Mouse (Mus musculus) T-helper 1 cell (primary cell): ENCODE results near the gene Zfp870.

Experiments
- in situ Hi-C: fragments of 300-600 bp; cut with MboI, MseI; formaldehyde crosslinking; loops from one replicate; pipeline ENCODE4 v1.15.1; 2025; ENCODE audit warnings: high pct_unique_total_duplicates

The Zfp870 gene

DNA sequence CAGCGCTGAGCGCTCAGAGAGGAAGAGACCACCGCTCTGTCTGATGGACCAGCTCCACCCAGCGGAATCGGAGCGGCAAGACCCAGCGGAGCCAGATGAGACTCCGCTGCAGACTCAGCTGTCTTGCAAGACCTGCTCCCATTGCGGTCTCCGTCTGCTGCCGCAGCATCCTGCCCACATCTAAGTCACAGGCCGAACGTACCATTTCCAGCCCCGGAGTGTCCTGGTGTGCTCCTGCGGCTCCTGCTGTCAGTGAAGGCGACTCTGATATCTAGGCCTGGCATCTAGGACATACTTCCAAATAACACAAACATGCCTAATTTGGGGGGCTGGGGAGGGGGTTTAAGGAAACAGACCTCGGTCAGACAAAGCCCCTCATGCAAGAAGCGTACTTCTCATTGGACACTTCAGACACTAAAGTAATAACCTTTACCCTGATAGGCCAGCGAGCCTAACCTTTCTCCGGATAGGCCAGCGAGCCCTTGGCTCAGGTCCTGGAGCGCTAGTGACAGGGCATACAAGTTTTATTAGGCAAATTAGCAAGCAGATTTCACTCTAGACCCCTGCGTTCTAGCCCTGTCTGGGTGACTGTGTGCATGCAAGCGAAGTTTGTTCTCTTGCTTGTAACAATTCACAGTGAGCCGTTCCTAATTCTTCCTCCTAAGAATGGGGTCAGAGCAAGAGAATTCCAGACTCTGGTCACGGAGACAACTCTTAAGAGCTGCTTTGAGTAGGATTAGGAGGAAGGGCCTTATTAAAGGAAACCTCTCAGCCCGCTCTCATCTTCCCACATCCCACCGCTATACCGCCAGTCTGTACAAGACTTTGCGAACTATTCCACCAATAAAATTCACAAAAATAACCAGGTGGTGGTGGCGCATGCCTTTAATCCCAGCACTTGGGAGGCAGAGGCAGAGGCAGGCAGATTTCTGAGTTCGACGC is at the start of gene Zfp870:
Gene Zfp870 (minus strand): TSS at position 404 of the 942 bp plus-strand sequence.
- in situ Hi-C loops = no loop called here

- in situ Hi-C loops = no loop called here
Observed at GRCm38 (mm10) chr17:32939831-32940230, 48.4 kb upstream of the Zfp870 start.

GRCm38 (mm10) chr17:32927803-32928202 is 36.4 kb upstream of the Zfp870 start:
- in situ Hi-C loops = no loop called here

DNA sequence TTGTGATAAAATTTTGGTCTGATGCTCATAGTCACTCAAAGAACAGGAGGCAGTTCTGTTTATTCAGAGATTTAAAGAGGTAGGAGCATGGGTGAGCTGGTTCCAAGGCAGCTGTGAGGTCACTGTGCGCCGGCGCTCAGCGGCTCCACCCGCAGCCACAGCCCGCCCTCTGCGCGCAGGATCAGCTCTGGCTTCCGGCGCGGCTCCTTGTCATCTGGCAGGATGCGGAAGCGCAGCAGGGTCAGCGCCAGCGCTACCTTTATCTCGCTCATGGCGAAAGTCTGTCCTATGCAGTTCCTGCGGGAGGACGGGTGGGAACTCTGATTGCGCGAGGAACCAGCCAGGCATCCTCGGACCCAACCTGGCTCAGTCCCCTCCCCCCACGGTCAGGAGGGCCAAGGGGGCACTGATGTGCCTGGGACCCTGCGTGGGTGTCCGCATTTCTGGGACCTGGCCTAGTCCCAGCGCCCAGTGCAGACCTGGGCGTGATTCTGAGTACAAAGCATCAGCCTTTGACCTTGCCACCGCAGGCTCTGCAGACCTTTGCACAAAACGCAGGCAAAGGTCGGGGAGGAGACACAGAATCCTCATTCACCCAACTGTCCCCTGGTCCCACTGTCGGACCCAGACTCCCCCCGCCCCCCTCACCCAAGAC is 33.3 kb upstream of the Zfp870 start:
- in situ Hi-C loops = no loop called here

- in situ Hi-C loops = no loop called here
Observed at GRCm38 (mm10) chr17:32923681-32924080, 32.2 kb upstream of the Zfp870 start.

DNA sequence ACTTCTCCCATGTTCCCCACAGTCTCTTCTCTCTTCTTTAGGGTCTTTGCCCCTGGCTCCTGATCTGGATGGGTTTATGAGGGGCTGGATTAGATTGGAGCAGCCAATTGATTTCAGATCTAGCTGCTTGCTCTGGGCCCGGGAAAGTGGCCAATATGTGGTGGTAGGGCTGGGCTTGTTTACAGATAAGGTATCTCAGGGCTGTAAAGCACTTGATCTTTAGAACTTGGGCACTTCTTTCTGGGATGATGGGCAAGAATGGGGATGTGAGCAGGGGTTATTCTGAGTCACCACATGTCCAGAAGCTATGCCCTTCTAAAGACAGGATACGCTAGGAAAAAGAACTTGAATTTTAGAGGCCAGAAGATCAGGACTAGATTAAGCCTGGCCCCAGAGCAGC is 27.7 kb upstream of the Zfp870 start:
- in situ Hi-C loops = no loop called here

- in situ Hi-C loops = no loop called here
Observed at GRCm38 (mm10) chr17:32917131-32917530, 25.7 kb upstream of the Zfp870 start, which contains the start of gene Cyp4f14. Cyp4f14 (minus strand) TSS chr17:32917342.

GRCm38 (mm10) chr17:32916075-32916474 is 24.6 kb upstream of the Zfp870 start:
- in situ Hi-C loops = no loop called here

DNA sequence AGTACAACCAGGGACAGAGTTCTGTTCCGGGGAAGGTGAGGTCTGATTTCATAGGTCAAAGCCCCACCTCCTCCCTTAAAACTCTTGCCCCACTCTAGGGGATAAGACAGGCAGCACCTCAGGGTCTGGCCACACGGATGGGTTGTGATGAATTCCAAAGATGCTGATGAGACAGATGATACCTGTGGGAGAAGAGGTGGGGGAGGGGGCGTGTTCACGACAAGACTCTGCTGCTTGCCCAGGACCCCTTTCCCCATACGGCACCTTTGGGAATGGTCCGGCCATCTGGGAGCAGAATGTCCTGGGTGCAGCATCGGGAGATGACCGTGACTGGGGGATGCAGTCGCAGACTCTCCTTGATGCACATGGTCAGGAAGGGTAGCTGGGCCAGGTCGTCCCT is 14.7 kb upstream of the Zfp870 start:
- in situ Hi-C loops = no loop called here

DNA sequence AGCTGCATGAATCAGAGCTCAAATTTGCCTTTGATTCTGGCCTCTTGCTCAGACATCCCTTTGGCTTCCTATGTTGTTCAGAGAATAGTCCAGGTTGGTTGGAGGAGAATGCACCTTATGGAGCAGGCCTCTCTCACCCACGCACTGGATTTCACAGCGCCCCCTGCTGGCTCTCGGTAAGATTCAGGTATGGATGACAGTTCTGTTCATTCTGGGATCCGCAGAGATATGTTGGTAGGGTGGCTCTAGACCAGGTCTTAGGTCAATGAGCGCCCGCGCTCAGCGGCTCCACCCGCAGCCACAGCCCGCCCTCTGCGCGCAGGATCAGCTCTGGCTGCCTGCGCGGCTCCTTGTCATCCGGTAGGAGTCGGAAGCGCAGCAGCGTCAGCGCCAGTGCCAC is 13.8 kb upstream of the Zfp870 start:
- in situ Hi-C loops = no loop called here

DNA sequence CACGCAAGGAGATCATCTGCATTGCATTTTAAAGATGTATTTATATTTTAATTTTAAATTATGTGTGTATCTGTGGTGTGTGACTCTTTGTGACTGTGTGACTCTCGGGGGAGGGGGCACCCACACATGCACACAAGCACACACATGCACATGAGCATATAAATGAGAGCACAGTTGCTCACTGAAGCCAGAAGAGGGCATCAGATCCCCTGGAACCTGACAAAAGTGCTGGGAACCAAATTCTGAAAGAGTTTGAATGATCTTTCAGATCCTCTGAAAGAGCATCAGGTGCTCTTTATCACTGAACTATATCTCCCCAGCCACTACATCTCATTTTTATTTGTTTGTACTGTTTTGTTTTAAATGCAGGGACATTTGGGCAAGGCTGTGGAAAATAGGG is 13.0 kb upstream of the Zfp870 start:
- in situ Hi-C loops = no loop called here

DNA sequence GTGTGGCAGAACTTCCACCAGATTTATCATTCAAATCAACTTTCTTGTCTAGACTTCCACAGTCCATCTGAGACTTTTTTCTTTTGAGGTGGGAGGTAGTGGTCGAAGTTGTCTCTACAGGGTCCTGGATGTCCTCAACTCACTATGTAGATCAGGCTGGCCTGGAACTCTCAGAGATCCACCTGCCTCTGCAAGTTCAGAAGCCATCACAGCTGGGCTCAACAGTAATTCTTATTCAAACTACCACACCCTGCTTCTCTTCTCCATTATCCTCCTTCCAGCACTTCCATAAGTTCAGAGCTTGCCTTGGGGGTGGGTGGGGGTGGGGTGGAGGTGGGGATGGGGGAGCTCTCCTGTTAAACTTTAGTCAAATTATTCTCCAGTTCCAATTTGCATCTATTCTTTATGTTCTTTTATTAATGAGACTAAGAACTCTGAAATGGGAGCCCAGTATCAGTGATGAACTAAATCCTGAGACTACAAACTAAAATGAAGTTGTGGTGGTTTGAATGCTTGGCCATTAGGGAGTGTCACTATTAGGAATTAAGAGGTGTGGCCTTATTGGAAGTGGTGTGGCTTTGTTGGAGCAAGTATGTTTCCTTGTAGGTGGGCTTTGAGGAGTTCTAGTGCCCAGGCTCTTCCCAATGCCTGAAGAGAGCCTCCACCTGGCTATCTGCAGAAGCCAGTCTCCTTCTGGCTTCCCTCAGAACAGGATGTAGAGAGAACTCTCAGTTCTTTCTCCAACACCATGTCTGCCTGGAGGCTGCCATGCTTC is 10.5 kb upstream of the Zfp870 start:
- in situ Hi-C loops = no loop called here

GRCm38 (mm10) chr17:32895421-32895820 is 4.0 kb upstream of the Zfp870 start:
- in situ Hi-C loops = no loop called here

DNA sequence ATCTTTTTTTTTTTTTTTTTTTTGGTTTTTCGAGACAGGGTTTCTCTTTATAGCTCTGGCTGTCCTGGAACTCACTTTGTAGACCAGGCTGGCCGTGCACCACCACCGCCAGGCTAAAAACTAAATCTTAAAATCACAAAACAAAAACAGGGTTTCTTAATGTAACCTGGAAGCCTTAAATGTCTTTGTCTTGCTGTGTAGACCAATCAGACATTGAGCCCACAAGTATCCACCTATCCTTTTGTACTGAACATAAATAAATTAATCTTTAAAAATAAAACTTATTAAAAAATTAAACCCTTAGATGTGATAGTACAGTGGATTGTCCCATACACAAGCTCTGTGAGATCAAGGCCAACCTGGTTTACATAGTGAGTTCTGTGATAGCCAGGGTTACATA is 2.5 kb upstream of the Zfp870 start:
- in situ Hi-C loops = no loop called here

GRCm38 (mm10) chr17:32890852-32891238 is 597 bp downstream of the Zfp870 start:
- in situ Hi-C loops = no loop called here

DNA sequence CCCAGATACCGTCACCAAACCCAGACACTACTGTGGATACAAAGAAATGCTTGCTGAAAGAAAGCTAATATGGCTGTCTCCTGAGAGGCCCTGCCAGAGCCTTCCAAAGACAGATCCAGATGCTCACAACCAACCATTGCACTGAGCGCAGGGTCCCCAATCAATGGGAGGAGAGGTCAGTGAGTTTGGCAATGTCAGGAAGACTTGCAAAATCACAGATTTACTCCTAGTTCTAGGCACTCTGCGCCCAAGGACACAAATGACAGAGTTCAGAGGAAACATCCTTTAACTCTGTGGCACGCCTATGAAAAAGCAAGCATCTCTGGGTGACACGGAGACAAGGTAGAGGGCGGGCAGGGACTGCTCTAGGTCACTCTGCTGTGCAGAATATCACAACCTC is 1.8 kb downstream of the Zfp870 start:
- in situ Hi-C loops = no loop called here

DNA sequence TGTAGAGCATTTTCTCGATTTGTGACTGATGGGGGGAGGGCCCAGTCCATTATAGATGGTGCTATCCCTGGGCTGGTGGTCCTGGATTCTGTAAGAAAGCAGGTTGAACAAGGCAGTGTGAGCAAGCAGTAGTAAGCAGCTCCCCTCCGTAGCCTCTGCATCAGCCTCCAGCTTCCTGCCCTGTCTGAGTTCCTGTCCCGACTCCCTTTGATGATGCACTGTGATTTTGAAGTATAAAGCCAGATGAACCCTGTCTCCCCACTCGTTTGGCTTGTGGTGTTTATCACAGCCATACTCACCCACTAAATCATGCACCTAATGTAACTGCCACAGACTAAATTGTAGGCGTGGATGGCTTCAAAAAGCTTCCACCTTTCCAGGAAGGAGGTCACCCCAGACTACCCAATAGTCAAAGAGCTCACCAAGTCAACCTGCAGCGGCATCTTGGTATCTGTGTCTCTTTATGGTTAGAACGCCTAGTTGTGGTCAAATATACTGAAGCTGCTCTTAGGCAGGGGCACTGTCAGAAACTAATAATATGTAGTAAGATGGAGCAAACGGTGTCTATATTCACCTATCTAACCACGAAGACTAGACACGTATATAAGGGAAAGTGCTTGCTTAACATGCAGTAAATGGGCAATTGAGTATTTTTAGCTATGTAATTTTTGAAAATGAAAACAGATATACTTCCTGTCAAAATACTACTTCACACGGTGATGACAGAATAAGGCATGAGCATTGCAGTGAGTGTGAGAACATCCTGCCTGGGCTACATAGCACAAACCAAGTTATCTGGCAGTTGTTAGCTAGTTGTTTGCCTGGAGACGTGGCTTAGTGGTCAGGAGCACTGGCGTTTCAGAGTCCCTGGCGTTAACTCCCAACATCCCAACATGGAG is 10.9 kb downstream of the Zfp870 start:
- in situ Hi-C loops = no loop called here

DNA sequence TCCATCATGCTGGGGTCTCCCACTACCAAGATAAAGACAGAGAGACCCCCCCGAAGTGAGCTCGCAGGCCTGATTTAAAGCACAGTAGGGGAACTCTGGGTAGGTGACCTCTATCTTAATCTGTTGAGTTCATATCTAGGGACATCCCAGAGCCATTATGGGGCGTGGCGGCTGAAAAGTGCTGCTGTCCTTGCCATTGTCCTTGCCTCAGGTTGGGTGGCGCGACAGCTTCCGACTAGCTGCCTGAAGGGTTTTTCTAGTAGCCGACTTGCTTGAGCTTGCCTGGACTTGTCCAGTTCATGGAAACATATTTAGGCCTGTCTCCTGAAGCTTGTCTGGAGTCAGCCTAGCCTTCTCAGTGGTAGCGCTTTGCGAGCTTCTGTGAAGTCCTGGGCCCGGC is 12.7 kb downstream of the Zfp870 start:
- in situ Hi-C loops = no loop called here

DNA sequence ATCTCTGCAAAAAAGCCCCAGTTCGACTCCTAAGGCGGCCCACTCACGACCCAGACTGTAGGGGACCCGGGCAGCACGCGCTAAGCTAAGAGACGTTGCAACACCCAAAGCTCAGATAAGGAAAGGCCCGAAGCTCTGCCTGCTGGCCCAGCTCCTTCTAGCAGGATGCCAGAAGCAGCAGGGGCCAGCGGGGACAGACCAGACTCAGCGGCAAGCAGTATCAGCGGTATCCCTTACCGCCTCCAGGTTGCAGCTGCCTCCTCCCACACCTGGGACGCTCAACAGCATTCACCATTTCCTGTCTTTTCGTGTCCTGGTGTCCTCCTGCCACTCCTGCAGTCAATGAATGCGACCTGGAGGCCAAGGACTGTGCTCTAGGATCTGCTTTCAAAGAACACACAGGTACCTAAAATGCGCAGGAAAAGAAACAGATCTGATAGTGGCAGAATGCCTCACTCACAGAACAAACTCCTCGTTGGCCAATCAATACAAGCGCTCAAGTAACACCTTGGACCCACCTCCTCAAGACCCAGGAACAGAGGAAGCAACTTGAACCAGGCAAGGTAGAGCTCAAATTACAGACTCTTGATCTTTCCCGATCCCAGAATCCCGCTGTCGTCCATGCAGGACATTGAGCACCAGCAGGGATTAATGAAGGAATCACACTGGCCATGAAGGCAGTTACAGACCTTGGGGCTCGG is 13.8 kb downstream of the Zfp870 start:
- in situ Hi-C loops = no loop called here

DNA sequence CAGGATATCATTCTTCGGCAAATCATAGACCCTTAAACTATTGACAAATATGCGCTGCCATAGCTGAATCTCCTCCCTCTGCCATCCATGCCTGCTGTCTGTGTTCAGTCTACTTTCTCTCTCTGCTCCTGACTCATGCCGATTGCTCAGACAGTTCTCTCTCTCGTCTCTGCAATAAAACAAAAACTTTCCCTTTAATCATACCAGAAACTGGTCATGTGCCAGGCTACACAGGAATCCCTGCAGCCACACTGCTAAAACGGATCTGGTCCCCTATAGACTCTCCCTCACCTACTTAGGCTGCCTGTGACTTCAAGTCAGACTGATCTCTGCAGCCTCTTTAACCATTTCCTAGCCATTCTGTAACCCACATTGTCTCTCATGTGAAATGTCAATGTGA is 18.7 kb downstream of the Zfp870 start:
- in situ Hi-C loops = no loop called here

DNA sequence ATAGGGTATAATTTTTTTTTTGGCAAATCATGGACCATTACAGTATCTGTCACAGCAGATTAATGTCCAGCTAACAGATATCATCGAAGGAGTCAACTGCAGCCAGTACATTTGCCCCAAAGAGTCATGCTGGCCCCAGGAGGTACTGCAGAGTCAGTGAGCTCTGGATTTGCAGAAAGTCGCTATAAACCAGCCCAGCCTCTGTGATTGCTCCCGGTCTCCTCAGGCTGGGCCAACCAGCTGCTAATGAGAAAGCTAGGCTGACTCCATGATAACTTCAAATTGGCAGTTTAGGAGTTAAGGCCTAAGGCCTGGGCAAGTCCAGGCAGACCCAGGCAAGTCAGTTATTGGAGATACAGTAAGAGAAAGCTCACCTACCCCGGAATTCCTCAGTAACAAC is 19.4 kb downstream of the Zfp870 start:
- in situ Hi-C loops = no loop called here
